Mouse (Mus musculus): ENCODE data around the gene Paqr8. TPM values are rescaled to one million over a fixed set of nuclear protein-coding genes. Genes with fewer than 3 reads are reported as not detected.

The Paqr8 gene
- polyA plus RNA-seq (2015; fragmentation: Nextera tagmentation; extraction: Ambion mirVana) = 0.61 and 0.85 TPM in 2 replicates

DNA sequence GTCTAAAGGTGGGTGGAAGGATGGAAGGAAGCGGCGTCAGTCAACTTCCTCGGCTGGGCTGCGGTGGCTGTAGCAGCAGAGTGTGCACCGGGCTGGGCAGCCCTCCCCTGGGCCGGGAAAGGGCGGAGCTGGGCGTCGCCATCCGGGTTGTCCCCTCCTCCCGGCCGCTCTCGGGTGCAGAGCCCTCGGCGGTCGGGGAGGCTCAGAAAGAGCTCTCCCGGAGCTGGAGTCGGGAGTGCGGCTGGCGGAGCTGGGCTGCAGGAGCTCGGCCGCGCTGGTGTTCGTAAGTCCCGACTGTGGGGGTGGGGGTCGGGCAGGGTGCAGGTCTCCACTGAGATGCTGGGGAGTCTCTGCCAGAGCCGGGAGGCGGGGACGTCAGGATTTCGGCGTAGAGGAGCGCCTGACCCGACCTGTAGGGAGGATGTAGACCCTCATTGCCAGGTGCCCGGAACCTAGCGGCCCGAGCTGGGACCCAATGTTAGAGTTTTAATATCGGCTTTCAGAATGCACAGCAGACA, at the start of gene Paqr8:
Gene Paqr8 (plus strand): TSS at position 203 of the 518 bp plus-strand sequence.

DNA sequence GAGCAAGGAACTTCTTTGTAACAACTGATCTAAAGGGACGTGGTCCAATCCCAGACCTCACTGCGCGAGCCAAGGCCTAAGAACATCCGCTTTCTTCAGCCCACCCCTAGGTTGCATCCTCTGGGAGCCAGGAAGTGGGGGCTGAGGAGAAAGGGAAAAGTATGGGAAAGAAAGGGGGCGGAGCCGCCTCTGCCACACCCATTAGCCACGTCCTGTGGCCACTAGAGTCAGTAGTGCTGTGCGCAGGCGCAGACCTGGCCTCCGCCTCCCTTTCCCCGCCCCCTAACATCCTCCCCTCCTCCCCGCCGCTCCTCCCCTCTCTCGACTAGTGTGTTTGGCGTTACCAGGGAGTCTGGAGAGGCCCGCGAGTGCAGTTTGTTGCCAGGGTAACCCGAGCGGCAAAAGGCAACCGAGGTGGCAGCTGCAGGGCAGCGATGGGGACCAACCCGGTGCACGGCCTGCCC, 60.9 kb downstream of the Paqr8 start, which contains the start of gene Efhc1:
Gene Efhc1 (plus strand): TSS at position 327 of the 464 bp plus-strand sequence.

Other genes with a start within 250 kb of the Paqr8 start
- gene Il17a, start 159.7 kb upstream of the Paqr8 start, polyA plus RNA-seq (2015; fragmentation: Nextera tagmentation; extraction: Ambion mirVana) = not detected in 2 replicates
- 0.28 and 0.29 TPM in 2 replicates for gene Il17f, start 100.0 kb upstream of the Paqr8 start, polyA plus RNA-seq (2015; fragmentation: Nextera tagmentation; extraction: Ambion mirVana)
- gene Mcm3, start 70.3 kb upstream of the Paqr8 start, polyA plus RNA-seq (2015; fragmentation: Nextera tagmentation; extraction: Ambion mirVana) = 143 and 169 TPM in 2 replicates
- gene Efhc1, start 61.0 kb downstream of the Paqr8 start, polyA plus RNA-seq (2015; fragmentation: Nextera tagmentation; extraction: Ambion mirVana) = 0.45 and 0.46 TPM in 2 replicates
- 2.3 and 2.9 TPM in 2 replicates for gene Tram2, start 188.6 kb downstream of the Paqr8 start, polyA plus RNA-seq (2015; fragmentation: Nextera tagmentation; extraction: Ambion mirVana)